Mouse (Mus musculus) MEL (cell line): Measurements from ENCODE around the gene Ms4a2. TPM values are rescaled to one million over a fixed set of nuclear protein-coding genes. Genes with fewer than 3 reads are reported as not detected.
A peak's percentile ranks its signal among the peaks of the same experiment; 100 is the strongest.

Source experiments
- DNase-seq: peaks from one replicate; pipeline ENCODE4 v3.0.0; 2011; ENCODE audit warnings: low read depth, low spot score
- H3K27ac ChIP-seq: 2 replicates; pipeline ENCODE4 v1.5.1; 2012; ENCODE audit warnings: low read depth, mild to moderate bottlenecking, control low read depth, low read length, moderate library complexity; ENCODE audit not compliant: control insufficient read depth
- H3K27me3 ChIP-seq, 2 experiments: fragments of 150-350 bp in 1 of 2; sonication (generic) in 1 of 2; 2 replicates each; pipeline ENCODE4 v1.6.1; 2012; ENCODE audit warnings: low read length in 2 of 2, mild to moderate bottlenecking in 2 of 2, improper control_type of control experiment in 1 of 2, moderate library complexity in 1 of 2; ENCODE audit not compliant: insufficient read depth in 2 of 2, control insufficient read depth in 1 of 2
- H3K36me3 ChIP-seq, 2 experiments: 2 replicates each; pipeline ENCODE4 v1.6.1; 2012 to 2014; ENCODE audit warnings: low read length in 2 of 2, improper control_type of control experiment in 1 of 2, inconsistent platforms in 1 of 2, mild to moderate bottlenecking in 1 of 2; ENCODE audit not compliant: insufficient read depth in 2 of 2, control insufficient read depth in 1 of 2
- H3K4me1 ChIP-seq, 2 experiments: fragments of 150-350 bp in 1 of 2; sonication (generic) in 1 of 2; 2 replicates each; pipeline ENCODE4 v1.6.1; 2012; ENCODE audit warnings: low read length in 2 of 2, improper control_type of control experiment in 1 of 2, mild to moderate bottlenecking in 1 of 2; ENCODE audit not compliant: insufficient read depth in 2 of 2, control insufficient read depth in 1 of 2
- H3K4me3 ChIP-seq, 2 experiments: fragments of 150-350 bp in 1 of 2; sonication (generic) in 1 of 2; 2 replicates each; pipeline ENCODE4 v1.5.1; 2012; ENCODE audit warnings: low read depth in 2 of 2, low read length in 2 of 2, mild to moderate bottlenecking in 2 of 2, moderate library complexity in 2 of 2, control low read depth in 1 of 2, improper control_type of control experiment in 1 of 2; ENCODE audit not compliant: control insufficient read depth in 1 of 2, insufficient read depth in 1 of 2
- H3K79me2 ChIP-seq: 2 replicates; pipeline ENCODE4 v1.6.1; 2012; ENCODE audit warnings: mild to moderate bottlenecking, low read length, moderate library complexity; ENCODE audit not compliant: control insufficient read depth, poor library complexity, insufficient read depth
- H3K9ac ChIP-seq: 2 replicates; pipeline ENCODE4 v1.6.1; 2012; ENCODE audit warnings: low read depth, mild to moderate bottlenecking, control low read depth, low read length, moderate library complexity; ENCODE audit not compliant: control insufficient read depth, poor library complexity, severe bottlenecking
- H3K9me3 ChIP-seq: fragments of 150-350 bp; sonication (generic); replicated peaks from 2 replicates; pipeline ENCODE4 v1.6.1; 2012; ENCODE audit warnings: mild to moderate bottlenecking, low read length, improper control_type of control experiment, moderate library complexity; ENCODE audit not compliant: insufficient read depth
- BHLHE40 ChIP-seq: IDR thresholded peaks from 2 replicates; pipeline ENCODE4 v1.6.1; 2012; ENCODE audit warnings: low read depth, mild to moderate bottlenecking, inconsistent platforms, low read length, improper control_type of control experiment, borderline replicate concordance
- CHD1 ChIP-seq: IDR thresholded peaks from 2 replicates; pipeline ENCODE4 v1.6.1; 2012; ENCODE audit warnings: low read depth, mild to moderate bottlenecking, inconsistent platforms, low read length, improper control_type of control experiment
- CTCF ChIP-seq, 3 experiments: IDR thresholded peaks in 2 of 3; conservative IDR thresholded peaks in 1 of 3; 2 replicates each; pipeline ENCODE4 v1.5.1; 2011 to 2012; ENCODE audit warnings: low read length in 3 of 3, low read depth in 2 of 3, mild to moderate bottlenecking in 2 of 3, improper control_type of control experiment in 1 of 3, inconsistent platforms in 1 of 3, mixed read lengths in 1 of 3, moderate library complexity in 1 of 3; ENCODE audit not compliant: control insufficient read depth in 1 of 3, insufficient read depth in 1 of 3, poor library complexity in 1 of 3, severe bottlenecking in 1 of 3
- EP300 ChIP-seq, 2 experiments: IDR thresholded peaks; 2 replicates each; pipeline ENCODE4 v1.6.1; 2011; ENCODE audit warnings: improper control_type of control experiment in 2 of 2, low read length in 2 of 2, low read depth in 1 of 2, mild to moderate bottlenecking in 1 of 2
- ETS1 ChIP-seq: IDR thresholded peaks from 2 replicates; pipeline ENCODE4 v1.6.1; 2012; ENCODE audit warnings: low read depth, mild to moderate bottlenecking, inconsistent platforms, low read length, improper control_type of control experiment, moderate library complexity
- GATA1 ChIP-seq: IDR thresholded peaks from 2 replicates; pipeline ENCODE4 v1.6.1; 2011; ENCODE audit warnings: low read depth, low read length, improper control_type of control experiment
- KAT2A ChIP-seq: conservative IDR thresholded peaks from 2 replicates; pipeline ENCODE4 v1.6.1; 2012; ENCODE audit warnings: low read depth, low read length, improper control_type of control experiment, inconsistent platforms
- MAX ChIP-seq: IDR thresholded peaks from 2 replicates; pipeline ENCODE4 v1.6.1; 2011; ENCODE audit warnings: low read length, improper control_type of control experiment
- MAZ ChIP-seq: IDR thresholded peaks from 2 replicates; pipeline ENCODE4 v1.6.1; 2012; ENCODE audit warnings: low read depth, mild to moderate bottlenecking, inconsistent platforms, low read length, improper control_type of control experiment
- MYB ChIP-seq: IDR thresholded peaks from 2 replicates; pipeline ENCODE4 v1.6.1; 2011; ENCODE audit warnings: mild to moderate bottlenecking, low read depth, low read length, improper control_type of control experiment
- MYC ChIP-seq: IDR thresholded peaks from 2 replicates; pipeline ENCODE4 v1.6.1; 2011; ENCODE audit warnings: low read depth, mild to moderate bottlenecking, low read length, improper control_type of control experiment, moderate library complexity
- NRF1 ChIP-seq: IDR thresholded peaks from 2 replicates; pipeline ENCODE4 v1.6.1; 2014; ENCODE audit warnings: low read depth, mild to moderate bottlenecking, inconsistent platforms, low read length, improper control_type of control experiment, moderate library complexity; ENCODE audit not compliant: poor library complexity, insufficient read depth, severe bottlenecking
- POLR2A ChIP-seq, 2 experiments: IDR thresholded peaks; 2 replicates each; pipeline ENCODE4 v1.6.1; 2011 to 2012; ENCODE audit warnings: low read length in 2 of 2, mild to moderate bottlenecking in 2 of 2, control low read depth in 1 of 2, improper control_type of control experiment in 1 of 2, low read depth in 1 of 2, moderate library complexity in 1 of 2; ENCODE audit not compliant: control insufficient read depth in 1 of 2, insufficient read depth in 1 of 2, poor library complexity in 1 of 2
- POLR2AphosphoS5 ChIP-seq: IDR thresholded peaks from 2 replicates; pipeline ENCODE4 v1.6.1; 2012; ENCODE audit warnings: low read depth, borderline replicate concordance, mild to moderate bottlenecking, inconsistent platforms, low read length, moderate library complexity, mixed read lengths
- RAD21 ChIP-seq: IDR thresholded peaks from 2 replicates; pipeline ENCODE4 v1.6.1; 2011; ENCODE audit warnings: mild to moderate bottlenecking, low read depth, low read length, improper control_type of control experiment
- RCOR1 ChIP-seq: IDR thresholded peaks from 2 replicates; pipeline ENCODE4 v1.6.1; 2012; ENCODE audit warnings: low read depth, mild to moderate bottlenecking, inconsistent platforms, low read length, improper control_type of control experiment
- SIN3A ChIP-seq: IDR thresholded peaks from 2 replicates; pipeline ENCODE4 v1.6.1; 2012; ENCODE audit warnings: low read length, improper control_type of control experiment, inconsistent platforms
- SMC3 ChIP-seq: IDR thresholded peaks from 2 replicates; pipeline ENCODE4 v1.6.1; 2011; ENCODE audit warnings: low read depth, low read length, improper control_type of control experiment
- TBP ChIP-seq: IDR thresholded peaks from 2 replicates; pipeline ENCODE4 v1.8.0; 2011; ENCODE audit warnings: low read depth, low read length, improper control_type of control experiment
- TCF12 ChIP-seq: IDR thresholded peaks from 2 replicates; pipeline ENCODE4 v1.6.1; 2014; ENCODE audit warnings: low read depth, mild to moderate bottlenecking, inconsistent platforms, low read length, improper control_type of control experiment, moderate library complexity
- USF1 ChIP-seq: IDR thresholded peaks from 2 replicates; pipeline ENCODE4 v1.6.1; 2014; ENCODE audit warnings: low read depth, mild to moderate bottlenecking, inconsistent platforms, low read length, improper control_type of control experiment, moderate library complexity
- USF2 ChIP-seq, 2 experiments: IDR thresholded peaks; 2 replicates each; pipeline ENCODE4 v1.6.1; 2011 to 2012; ENCODE audit warnings: improper control_type of control experiment in 2 of 2, low read length in 2 of 2, borderline replicate concordance in 1 of 2, inconsistent platforms in 1 of 2, low read depth in 1 of 2, mild to moderate bottlenecking in 1 of 2; ENCODE audit not compliant: insufficient read depth in 1 of 2
- ZC3H11A ChIP-seq: IDR thresholded peaks from 2 replicates; pipeline ENCODE4 v1.6.1; 2012; ENCODE audit warnings: low read depth, mild to moderate bottlenecking, inconsistent platforms, low read length, improper control_type of control experiment
- ZMIZ1 ChIP-seq: IDR thresholded peaks from 2 replicates; pipeline ENCODE4 v1.6.1; 2012; ENCODE audit warnings: low read depth, mild to moderate bottlenecking, inconsistent platforms, low read length, improper control_type of control experiment, moderate library complexity
- polyA plus RNA-seq, 2 experiments: library from polyadenylated mRNA; stranded (reverse) in 1 of 2; unstranded in 1 of 2; fragments of >175 nt in 1 of 2; fragments of >200 nt in 1 of 2; gene quantifications; 2 replicates each; pipeline versions ENCODE4 v1.2.1 to v1.2.4; 2012; ENCODE audit warnings: low replicate concordance in 2 of 2, low read depth in 1 of 2; ENCODE audit not compliant: insufficient read length in 2 of 2, insufficient read depth in 1 of 2, missing spikeins in 1 of 2
- total RNA-seq: library from RNA; depleted of rRNA; stranded (reverse); fragments of 300-350 nt; gene quantifications from 2 replicates; pipeline ENCODE4 v1.2.3, GENCODE M21; 2012

The Ms4a2 gene
- total and polyA plus RNA-seq, 3 experiments: 0.32 to 3.1 TPM; not detected in 1

- no peak for TF ChIP-seq NRF1
- no peak for TF ChIP-seq POLR2AphosphoS5
- no peak for TF ChIP-seq USF1
- peak; percentile 33; the same call in 1 of the 2 replicates for TF ChIP-seq KAT2A
- TF ChIP-seq CHD1: peak; percentile 53; the same call in 1 of the 2 replicates
- peak; percentile 53; the same call in 1 of the 2 replicates for TF ChIP-seq MAX
- peak; percentile 85 for TF ChIP-seq RCOR1
- 0 out of 2 replicates have a peak, but pooled peaks have one; percentile 48 for TF ChIP-seq TBP
Observed at GRCm38 (mm10) chr19:11613084-11613483, 10.4 kb downstream of the Ms4a2 start (continued).

GRCm38 (mm10) chr19:11612293-11612692 lies 11.2 kb downstream of the Ms4a2 start:
- H3K36me3 ChIP-seq: peaks cover 0 to 34% of the 10 kb centered on the region in 2 experiments; a peak in 2 of 4 replicates
- H3K4me1 ChIP-seq: peaks cover 25 to 26% of the 10 kb centered on the region in 2 experiments
- TF ChIP-seq POLR2A (IDR thresholded peaks at IDR 0.05; ENCODE audit: control insufficient read depth in 1 of 2, insufficient read depth in 1 of 2, low read depth in 1 of 2, low read length in 2 of 2, poor library complexity in 1 of 2) (no peak), ETS1 (peak; percentile 43; the same call in 1 of the 2 replicates), TCF12 (peak; percentile 58; the same call in 1 of the 2 replicates), EP300 (IDR thresholded peaks at IDR 0.05; ENCODE audit: low read depth in 1 of 2, low read length in 2 of 2) (peak; percentile 38 to 62; a peak in 2 of 4 replicates), USF2 (IDR thresholded peaks at IDR 0.05; ENCODE audit: borderline replicate concordance in 1 of 2, insufficient read depth in 1 of 2, low read depth in 1 of 2, low read length in 2 of 2) (no peak), GATA1 (peak; percentile 82), RCOR1 (0 out of 2 replicates have a peak, but pooled peaks have one; percentile 34)
- H3K27ac ChIP-seq: peak overlapping the region; percentile 73
- no peaks in the 10 kb centered on the region for H3K9me3 ChIP-seq
- no peaks in the 10 kb centered on the region for H3K79me2 ChIP-seq
- H3K27me3 ChIP-seq: no peaks in the 10 kb centered on the region
- no peak for DNase-seq
- H3K9ac ChIP-seq: no peak overlapping the region
- H3K4me3 ChIP-seq: no peak overlapping the region

GRCm38 (mm10) chr19:11611541-11611945 lies 12.0 kb downstream of the Ms4a2 start:
- Histone ChIP-seq H3K27me3 (no peaks in the 10 kb centered on the region), H3K27ac (peak overlapping the region; percentile 8; the same call in 1 of the 2 replicates), H3K36me3 (peaks cover 0 to 32% of the 10 kb centered on the region in 2 experiments; a peak in 2 of 4 replicates), H3K4me1 (peaks cover 25 to 26% of the 10 kb centered on the region in 2 experiments), H3K4me3 (no peak overlapping the region), H3K79me2 (no peaks in the 10 kb centered on the region), H3K9me3 (no peaks in the 10 kb centered on the region), H3K9ac (peak overlapping the region; percentile 32; the same call in 1 of the 2 replicates)
- DNase-seq: peak; percentile 85
- peak; percentile 55; the same call in 1 of the 2 replicates for TF ChIP-seq MYC
- TF ChIP-seq MYB: no peak
- TF ChIP-seq ZMIZ1: no peak
- peak; percentile 46 to 93 (median 70) for TF ChIP-seq CTCF (IDR thresholded peaks at IDR 0.05 in 2 of 3, conservative IDR thresholded peaks at IDR 0.05 in 1 of 3; ENCODE audit: control insufficient read depth in 1 of 3, insufficient read depth in 1 of 3, low read depth in 2 of 3, low read length in 3 of 3, poor library complexity in 1 of 3, severe bottlenecking in 1 of 3)
- peak; percentile 94 for TF ChIP-seq ZC3H11A
- peak; percentile 73 for TF ChIP-seq SIN3A
- TF ChIP-seq SMC3: peak; percentile 95
- no peak for TF ChIP-seq BHLHE40
- peak; percentile 96 for TF ChIP-seq RAD21
- 0 out of 2 replicates have a peak, but pooled peaks have one; percentile 26 for TF ChIP-seq MAZ
- no peak for TF ChIP-seq USF1
